Mouse (Mus musculus): Measurements from ENCODE around the gene Gm11099.

- no peak for TF ChIP-seq CTCF (IDR thresholded peaks at IDR 0.05; ENCODE audit: insufficient read depth, low read length)
- TF ChIP-seq POLR2A (IDR thresholded peaks at IDR 0.05; ENCODE audit: borderline replicate concordance, extremely low read depth, low read depth, low read length), result no peak
These were observed 53.1 kb downstream of the Gm11099 start for GRCm38 (mm10) chr2:58912339-58912738.
